Mouse (Mus musculus) bone marrow macrophage, adult 2 months (primary cell): ENCODE results near the gene Shc2. TPM values are rescaled to one million over a fixed set of nuclear protein-coding genes. Genes with fewer than 3 reads are reported as not detected.

Experiments
- H3K27ac ChIP-seq: 2 replicates; pipeline ENCODE4 v1.5.1; 2012; ENCODE audit warnings: low read depth, low read length; ENCODE audit not compliant: insufficient read depth
- H3K4me1 ChIP-seq: 2 replicates; pipeline ENCODE4 v1.6.1; 2012; ENCODE audit warnings: low read length; ENCODE audit not compliant: control insufficient read depth, insufficient read depth
- H3K4me3 ChIP-seq: 2 replicates; pipeline ENCODE4 v1.5.1; 2012; ENCODE audit warnings: mild to moderate bottlenecking, low read length, moderate library complexity; ENCODE audit not compliant: insufficient read depth
- CTCF ChIP-seq: IDR thresholded peaks from 2 replicates; pipeline ENCODE4 v1.5.1; 2012; ENCODE audit warnings: low read depth, mild to moderate bottlenecking, low read length, moderate library complexity
- POLR2A ChIP-seq: IDR thresholded peaks from 2 replicates; pipeline ENCODE4 v1.6.1; 2012; ENCODE audit warnings: mild to moderate bottlenecking, low read depth, low read length, borderline replicate concordance
- polyA plus RNA-seq: library from polyadenylated mRNA; stranded (reverse); fragments of >200 nt; gene quantifications from 2 replicates; pipeline ENCODE4 v1.2.4, GENCODE M21; 2012; ENCODE audit not compliant: missing spikeins, insufficient read depth, insufficient read length

Gene Shc2
- polyA plus RNA-seq, 1 experiment = 0.71 TPM

GRCm38 (mm10) chr10:79616376-79616775, 21.3 kb downstream of the Shc2 start:
- H3K27ac ChIP-seq = no peak overlapping the region
- TF ChIP-seq POLR2A (no peak), CTCF (no peak)

DNA sequence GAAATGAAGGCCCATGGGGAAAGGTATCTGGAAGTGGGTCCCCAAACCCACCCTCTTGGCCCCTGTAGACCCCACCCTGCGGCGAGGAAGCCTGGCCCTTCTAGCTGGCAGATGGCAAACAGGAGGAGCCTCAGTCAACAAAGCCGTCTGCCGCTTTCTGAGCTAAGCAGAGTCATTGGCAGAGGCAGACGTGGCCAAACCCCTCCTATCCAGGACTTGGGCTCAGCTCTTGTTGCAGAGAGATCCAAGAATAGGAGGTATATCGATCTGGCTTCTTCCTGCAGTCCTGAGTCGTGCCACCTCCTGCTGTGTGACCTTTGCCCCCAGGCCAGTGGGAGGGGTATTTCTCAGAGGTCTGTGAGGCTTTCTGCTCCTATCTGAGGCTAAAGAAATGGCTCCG, 21.9 kb downstream of the Shc2 start:
- Histone ChIP-seq H3K27ac (no peak overlapping the region), H3K4me1 (peaks cover 14% of the 10 kb centered on the region), H3K4me3 (no peak overlapping the region)
- no peak for TF ChIP-seq POLR2A
- no peak for TF ChIP-seq CTCF

More at GRCm38 (mm10) chr10:79616376-79616775, 21.3 kb downstream of the Shc2 start:
- no peak overlapping the region for H3K4me3 ChIP-seq
- H3K4me1 ChIP-seq = peaks cover 14% of the 10 kb centered on the region

DNA sequence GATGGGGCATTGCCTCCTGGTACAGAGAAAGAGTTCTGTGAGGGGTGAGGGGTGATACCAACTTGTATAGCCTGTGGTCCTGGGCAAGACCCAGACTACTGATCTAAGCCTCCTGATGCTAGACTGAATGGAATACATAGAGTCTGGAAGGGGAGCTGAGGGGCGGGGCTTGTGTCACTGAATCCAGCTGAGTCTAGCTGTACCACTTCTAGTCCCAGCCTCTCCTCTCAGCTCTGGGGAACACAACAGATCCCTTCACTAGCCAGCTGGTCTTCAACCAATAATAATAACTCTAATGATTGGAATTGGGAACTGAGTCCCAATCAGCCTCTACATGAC, 23.4 kb downstream of the Shc2 start:
- peak overlapping the region; percentile 58; the same call in 1 of the 2 replicates for H3K4me3 ChIP-seq
- no peak overlapping the region for H3K27ac ChIP-seq
- TF ChIP-seq POLR2A = no peak
- TF ChIP-seq CTCF = no peak
- H3K4me1 ChIP-seq = peaks cover 14% of the 10 kb centered on the region

DNA sequence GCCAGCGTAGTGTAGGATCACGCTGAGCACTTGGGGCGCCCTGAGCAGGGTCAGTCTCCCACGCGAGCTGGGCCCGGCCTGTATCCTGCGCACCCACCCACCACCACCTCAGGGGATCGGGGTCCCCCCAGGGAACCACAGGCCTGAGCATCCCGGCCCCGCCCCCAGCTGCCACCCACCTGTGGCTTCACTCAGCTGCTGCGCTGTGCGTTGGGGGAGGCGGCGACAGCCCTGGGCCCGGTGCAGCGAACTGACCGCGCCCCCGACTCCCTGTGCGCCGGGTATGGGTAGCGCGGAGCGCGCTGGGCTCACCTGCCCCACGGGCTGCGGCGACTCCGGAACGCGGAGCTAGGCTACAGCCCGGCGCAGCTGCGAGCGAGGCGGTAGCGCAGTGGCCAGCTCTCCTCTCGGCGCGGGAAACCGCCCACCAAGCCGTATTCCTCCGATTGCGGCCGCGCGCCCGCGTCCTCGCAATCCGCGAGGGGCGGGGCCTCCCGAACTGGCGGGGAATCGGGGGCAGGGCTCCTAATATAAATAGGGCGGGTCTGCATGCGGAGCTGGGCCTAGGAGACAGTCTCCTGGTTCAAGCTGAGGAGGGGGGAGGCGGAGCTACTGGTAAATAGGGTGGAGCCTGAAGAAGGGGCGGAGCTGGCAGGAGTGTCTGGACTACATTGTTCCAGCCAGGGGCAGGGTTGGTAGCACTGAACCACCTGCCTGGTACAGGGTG, 24.0 kb downstream of the Shc2 start, which contains the start of gene C2cd4c:
TSS of gene C2cd4c (minus strand) at position 448 of the 727 bp plus-strand sequence.
- H3K4me1 ChIP-seq = peaks cover 14% of the 10 kb centered on the region
- TF ChIP-seq POLR2A (no peak), CTCF (no peak)
- peak within 1 kb of the TSS; percentile 58 for H3K4me3 ChIP-seq
- no peak within 1 kb of the TSS for H3K27ac ChIP-seq

DNA sequence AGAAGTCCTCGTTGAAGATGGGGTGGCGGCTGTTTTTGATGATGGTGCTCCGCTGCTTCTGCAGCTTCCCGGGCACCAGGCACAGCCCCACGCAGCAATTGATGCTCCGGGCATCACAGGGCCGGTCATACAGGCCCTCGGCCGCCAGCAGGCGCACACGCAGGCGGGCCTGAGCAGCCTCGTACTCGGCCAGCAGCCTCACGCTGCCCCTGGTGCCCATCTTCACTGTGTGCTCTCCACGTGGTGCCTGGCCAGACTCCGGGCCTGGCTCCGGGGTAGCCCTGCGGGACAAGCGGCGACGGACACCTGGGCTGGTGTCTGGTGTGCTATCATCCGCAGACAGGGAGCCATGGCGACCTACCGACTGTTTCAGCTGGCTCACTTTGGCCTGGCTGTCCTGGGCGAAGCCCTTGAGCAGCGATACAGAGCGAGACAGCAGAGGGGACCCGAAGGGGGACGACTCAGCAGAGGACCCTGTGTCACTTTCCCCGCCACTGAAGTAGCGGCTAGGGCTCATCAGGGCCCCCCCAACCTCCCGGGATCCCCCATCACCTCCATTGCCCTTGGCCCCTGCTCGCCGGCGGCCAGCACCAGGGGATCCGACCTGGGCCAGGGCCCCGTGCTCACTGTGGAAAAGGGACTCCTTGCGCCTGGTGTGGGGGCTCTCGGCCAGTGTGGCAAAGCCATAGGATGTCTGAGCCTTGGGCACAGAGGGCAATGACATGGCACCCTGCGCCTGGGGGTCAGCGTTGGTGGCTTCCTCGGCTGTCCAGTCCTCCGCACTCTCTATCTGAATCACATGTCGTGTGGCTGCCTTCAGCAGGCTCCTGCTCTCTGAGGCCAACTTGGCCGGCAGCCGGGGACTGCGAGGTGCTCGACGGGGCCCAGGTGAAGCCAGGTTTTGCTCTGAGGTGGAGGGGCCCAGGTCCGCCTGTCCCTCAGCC, 25.3 kb downstream of the Shc2 start:
- Histone ChIP-seq H3K4me3 (no peak overlapping the region), H3K27ac (no peak overlapping the region), H3K4me1 (peaks cover 14% of the 10 kb centered on the region)
- no peak for TF ChIP-seq POLR2A
- TF ChIP-seq CTCF = no peak

- TF ChIP-seq POLR2A (no peak), CTCF (no peak)
- H3K4me3 ChIP-seq = no peak overlapping the region
- peaks cover 14% of the 10 kb centered on the region for H3K4me1 ChIP-seq
- H3K27ac ChIP-seq = no peak overlapping the region
Observed at GRCm38 (mm10) chr10:79611296-79611695, 26.4 kb downstream of the Shc2 start.

- TF ChIP-seq POLR2A (no peak), CTCF (no peak)
- Histone ChIP-seq H3K27ac (no peak overlapping the region), H3K4me3 (no peak overlapping the region), H3K4me1 (peaks cover 14% of the 10 kb centered on the region)
Observed at GRCm38 (mm10) chr10:79609276-79609675, 28.4 kb downstream of the Shc2 start.

DNA sequence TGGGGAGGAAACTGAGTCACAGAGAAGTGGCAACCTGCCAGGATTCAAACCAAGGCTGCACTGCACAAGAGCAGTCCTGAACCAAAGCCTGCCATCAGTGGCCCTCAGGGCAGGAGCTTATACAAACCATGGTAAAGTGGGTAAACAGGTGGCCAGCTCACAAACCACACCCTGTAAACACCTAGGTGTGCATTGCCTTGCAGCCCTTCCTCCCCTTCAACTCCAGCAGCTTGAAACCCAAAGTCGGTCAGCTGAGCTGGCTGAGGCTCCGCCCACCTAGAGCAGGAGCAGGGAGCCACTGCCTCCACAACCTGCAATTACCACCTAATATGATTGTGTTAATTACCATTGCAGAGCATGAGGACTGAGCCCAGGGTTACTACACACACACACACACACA, 29.8 kb downstream of the Shc2 start:
- TF ChIP-seq CTCF (no peak), POLR2A (no peak)
- peaks cover 10% of the 10 kb centered on the region for H3K4me1 ChIP-seq
- H3K4me3 ChIP-seq = no peak overlapping the region
- H3K27ac ChIP-seq = no peak overlapping the region

- TF ChIP-seq POLR2A (no peak), CTCF (no peak)
Observed at GRCm38 (mm10) chr10:79606537-79606936, 31.2 kb downstream of the Shc2 start.

GRCm38 (mm10) chr10:79597936-79598230, 39.8 kb downstream of the Shc2 start:
- no peak for TF ChIP-seq CTCF
- no peak for TF ChIP-seq POLR2A
- H3K4me3 ChIP-seq = no peak overlapping the region
- no peak overlapping the region for H3K27ac ChIP-seq
- H3K4me1 ChIP-seq = peaks cover 16% of the 10 kb centered on the region

More at GRCm38 (mm10) chr10:79606537-79606936, 31.2 kb downstream of the Shc2 start:
- Histone ChIP-seq H3K4me1 (0 out of 2 replicates have a peak, but pooled peaks cover 3% of the 10 kb centered on the region), H3K4me3 (no peak overlapping the region), H3K27ac (no peak overlapping the region)
